Mouse (Mus musculus): Measurements from ENCODE around the gene Uqcrq. TPM values are rescaled to one million over a fixed set of nuclear protein-coding genes. Genes with fewer than 3 reads are reported as not detected.

Uqcrq gene
- total RNA-seq, 2 experiments from 2014 or later: 1,448 to 1,479 TPM

DNA sequence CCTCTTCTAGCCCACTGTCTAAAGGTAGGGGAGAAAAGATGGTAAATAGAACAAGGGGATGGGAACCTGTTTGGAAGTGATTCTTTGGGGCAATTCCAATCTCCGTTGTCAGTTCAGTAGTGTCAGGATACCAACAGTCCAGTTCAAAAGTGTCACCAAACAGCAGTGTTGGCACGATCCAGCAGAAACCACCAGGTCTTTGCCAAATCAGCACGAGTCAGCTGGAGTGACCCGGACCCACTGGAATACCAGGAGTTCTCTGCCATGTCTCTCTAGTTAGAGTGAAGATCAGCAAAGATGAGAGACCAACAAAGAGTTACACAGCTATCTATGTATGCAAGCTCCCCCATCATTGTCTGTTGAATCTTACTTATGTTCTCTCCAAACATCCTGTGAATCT, 16.8 kb downstream of the Uqcrq start:
- no peak for DNase-seq

DNA sequence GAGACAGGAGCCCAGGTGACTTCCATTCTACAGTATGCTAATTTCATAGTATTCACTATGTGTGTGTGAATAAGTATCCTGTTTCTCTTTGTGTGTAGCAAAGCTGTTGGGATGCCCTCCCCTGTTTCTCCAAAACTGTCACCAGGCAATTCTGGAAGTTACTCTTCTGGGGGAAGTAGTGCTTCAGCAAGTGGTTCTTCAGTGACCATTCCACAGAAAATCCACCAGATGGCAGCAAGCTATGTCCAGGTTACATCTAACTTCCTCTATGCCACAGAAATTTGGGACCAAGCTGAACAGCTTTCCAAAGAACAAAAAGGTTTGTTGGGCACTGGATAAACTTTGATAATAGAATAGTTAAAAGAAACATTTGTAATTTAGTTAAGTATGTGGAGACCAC, 18.9 kb downstream of the Uqcrq start:
- no peak for DNase-seq

DNA sequence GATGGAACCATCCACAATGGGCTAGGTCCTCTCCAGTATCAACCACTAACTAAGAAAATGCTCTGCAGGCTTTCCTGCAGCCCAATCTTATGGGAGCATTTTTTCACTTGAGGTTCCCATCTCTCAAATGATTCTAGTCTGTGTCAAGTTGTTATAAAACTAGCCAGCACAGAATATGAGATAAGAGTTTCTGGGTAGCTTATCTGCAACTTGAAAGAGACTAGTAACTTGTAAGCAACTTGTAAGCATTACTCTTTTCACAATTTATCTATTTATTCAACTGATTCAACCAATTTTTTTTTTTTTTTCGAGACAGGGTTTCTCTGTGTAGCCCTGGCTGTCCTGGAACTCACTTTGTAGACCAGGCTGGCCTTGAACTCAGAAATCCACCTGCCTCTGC, 27.0 kb downstream of the Uqcrq start:
- no peak for DNase-seq

DNA sequence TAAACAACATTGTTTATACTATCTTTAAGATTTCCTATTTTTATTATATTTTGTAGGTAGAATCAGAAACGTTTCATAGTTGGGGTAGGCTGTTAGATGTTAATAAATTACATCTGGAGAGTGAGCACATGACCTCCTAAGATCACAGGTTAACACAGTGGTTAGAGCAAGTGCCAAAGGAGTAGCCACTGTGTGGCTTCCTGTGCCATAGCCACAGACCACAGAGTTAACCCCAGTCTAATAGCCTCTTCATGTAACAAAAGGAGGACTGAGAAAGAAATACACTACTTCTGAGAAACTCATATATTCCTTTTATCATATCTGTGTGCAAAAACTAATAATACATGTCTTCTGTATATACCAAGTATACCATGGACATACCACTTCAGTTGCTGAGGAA, 36.8 kb downstream of the Uqcrq start:
- no peak for DNase-seq

DNA sequence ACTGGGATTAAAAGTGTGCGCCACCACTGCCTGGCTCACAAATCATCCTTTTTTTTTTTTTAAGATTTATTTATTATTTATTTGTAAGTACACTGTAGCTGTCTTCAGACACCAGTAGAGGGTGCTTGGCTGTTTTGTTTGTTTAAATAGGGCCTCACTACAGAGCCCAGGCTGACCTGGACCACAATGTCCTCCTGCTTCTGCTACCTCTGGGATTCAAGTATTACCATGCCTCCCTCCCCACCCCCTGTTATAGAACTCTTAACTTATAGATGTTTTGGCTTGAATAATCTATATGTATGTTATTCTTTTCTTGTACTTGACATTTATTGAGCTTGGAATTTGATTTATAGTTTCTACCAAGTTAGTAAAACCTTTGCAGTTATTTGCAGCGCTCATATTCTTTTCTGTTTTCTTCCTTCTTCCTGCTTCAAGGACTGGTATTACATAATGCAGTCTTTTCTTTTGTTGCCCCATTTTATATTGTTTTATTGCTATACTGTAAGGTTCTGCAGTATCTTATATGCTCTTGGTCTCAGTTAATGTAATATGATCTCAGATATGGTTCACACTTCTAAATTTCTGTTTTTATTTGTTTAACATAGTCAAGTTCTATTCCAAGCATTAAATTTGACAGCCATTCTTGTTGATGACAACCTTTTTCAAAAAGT, 46.7 kb downstream of the Uqcrq start:
- DNase-seq: no peak

DNA sequence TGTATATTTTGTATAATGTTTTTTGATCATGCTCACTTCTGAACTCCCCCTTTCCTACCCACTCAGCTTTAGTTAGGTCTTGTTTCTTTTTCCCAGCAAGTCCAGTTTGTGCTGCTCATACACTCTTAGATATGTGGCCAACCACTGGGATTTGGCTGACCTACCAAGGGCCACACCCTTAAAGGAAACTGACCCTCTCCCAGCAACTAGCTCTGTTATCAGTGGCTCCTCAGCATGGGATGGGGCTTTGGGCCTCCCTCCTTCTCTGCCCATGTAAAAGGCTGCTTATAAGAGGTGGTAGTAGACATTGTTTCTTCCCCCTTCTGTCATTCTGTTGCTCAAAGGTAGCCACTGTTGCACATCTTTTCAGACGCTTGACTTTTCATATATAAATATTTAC, 51.7 kb downstream of the Uqcrq start:
- no peak for DNase-seq

Small RNA genes lying within 50 kb of the gene (microRNA-seq; reads per million reads assigned to microRNA genes)
- 0 reads per million in 2 experiments for gene Mir6920 (ENCODE audit: borderline replicate concordance in 2 of 2)

Other genes with a start within 250 kb of the Uqcrq start
- 10 to 100 TPM; 86.5 to 89.0 TPM for gene Hspa4, start 130.4 kb downstream of the Uqcrq start, total RNA-seq (2021)
- 10 to 100 TPM in 1 of 2 experiments, 1 to 10 TPM in 1; 7.8 to 10.1 TPM for gene Zcchc10, start 106.2 kb downstream of the Uqcrq start, total RNA-seq (2021)
- gene Aff4, start 80.0 kb downstream of the Uqcrq start, total RNA-seq (2021): 10 to 100 TPM; 76.4 to 89.1 TPM
- not detected for gene Leap2, start 7.7 kb downstream of the Uqcrq start, total RNA-seq (2021)
- gene Gdf9, start 192 bp upstream of the Uqcrq start, total RNA-seq (2021): under 1 TPM; 0.20 to 0.54 TPM
- gene Gm10447, start 26.3 kb upstream of the Uqcrq start, total RNA-seq (2021): not detected
- under 1 TPM; 0.23 to 0.35 TPM for gene Shroom1, start 26.4 kb upstream of the Uqcrq start, total RNA-seq (2021)
- gene Gm9837, start 39.6 kb upstream of the Uqcrq start, total RNA-seq (2021): not detected
- not detected for gene Gm9945, start 49.3 kb upstream of the Uqcrq start, total RNA-seq (2021)
- gene Sowaha, start 49.4 kb upstream of the Uqcrq start, total RNA-seq (2021): under 1 TPM; 0.08 TPM
- 10 to 100 TPM; 14.5 to 16.8 TPM for gene Sept8, start 88.4 kb upstream of the Uqcrq start, total RNA-seq (2021)
- gene Kif3a, start 136.5 kb upstream of the Uqcrq start, total RNA-seq (2021): 1 to 10 TPM; 4.0 to 5.3 TPM
- gene Il4, start 187.8 kb upstream of the Uqcrq start, total RNA-seq (2021): not detected
- gene Il13, start 203.9 kb upstream of the Uqcrq start, total RNA-seq (2021): not detected